Mouse (Mus musculus) yolk sac, embryonic 10.5 days (tissue): Measurements from ENCODE around the gene Kif28.
"Not testable (repeated sequence)": the region's sequence is repeated elsewhere in the genome, so short reads cannot be mapped to it uniquely, and the experiment has no call there.

Experiments used
- DNase-seq: peaks from one replicate; pipeline ENCODE4 v3.0.0-alpha.2; 2017; ENCODE audit warnings: low spot score

Gene Kif28

DNA sequence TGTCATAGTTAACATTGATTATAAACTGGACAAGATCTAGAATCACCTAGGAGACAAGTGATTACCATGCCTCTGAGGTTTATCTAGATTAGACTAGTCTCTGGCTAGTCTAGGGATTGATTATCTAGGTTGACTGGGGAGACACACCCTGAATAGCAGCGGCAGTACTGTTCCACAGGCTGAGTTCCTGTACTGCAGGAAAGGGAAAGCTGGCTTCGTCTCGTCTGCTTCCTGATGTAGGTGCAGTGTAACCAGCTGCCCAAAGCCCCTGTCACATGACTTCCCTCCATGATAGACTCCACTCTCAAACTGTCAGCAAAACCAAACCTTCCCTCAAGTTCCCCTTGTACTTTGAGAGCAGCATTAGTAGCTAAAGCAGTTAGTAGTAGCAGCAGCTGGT, 40.9 kb downstream of the Kif28 start:
- no peak for DNase-seq

- DNase-seq = no peak
Measured at GRCm38 (mm10) chr1:179689479-179689878, 55.6 kb downstream of the Kif28 start.

DNA sequence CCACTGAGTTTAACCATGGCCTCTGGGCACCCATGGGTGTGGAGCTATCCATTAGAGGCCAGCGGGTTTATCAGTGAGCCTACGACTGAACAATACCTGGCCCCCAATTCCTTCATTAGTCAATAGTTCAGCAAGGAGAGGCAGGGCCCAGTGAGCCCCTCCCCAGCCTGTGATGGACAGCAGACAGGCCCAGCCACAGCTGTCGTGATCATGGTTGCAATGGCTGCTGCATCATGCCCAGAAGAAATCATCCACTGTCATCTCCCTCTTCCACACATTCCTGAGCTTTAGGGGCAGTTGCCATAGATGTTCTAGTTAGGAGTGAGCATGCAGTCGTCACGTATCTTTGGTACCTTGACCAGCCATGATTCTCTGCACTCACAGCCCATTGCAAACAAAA, 56.2 kb downstream of the Kif28 start:
- DNase-seq = no peak

DNA sequence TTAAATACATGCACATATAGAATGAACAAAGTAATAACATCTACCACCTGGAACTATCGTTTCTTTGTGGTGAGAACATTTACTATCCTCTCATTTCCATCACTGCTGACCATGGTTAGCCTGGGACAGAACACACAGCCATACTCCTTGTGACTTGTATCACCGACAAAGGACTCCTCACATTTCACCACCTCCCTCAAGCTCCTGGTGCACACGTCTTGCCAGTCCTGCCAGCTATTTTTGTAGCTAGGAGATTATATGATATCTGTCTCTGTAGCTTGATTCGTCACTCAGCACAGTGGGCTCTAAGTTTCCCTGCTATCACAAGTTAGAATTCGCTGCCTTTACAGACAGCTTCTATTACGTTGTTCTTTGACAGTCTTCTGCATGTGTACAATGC, 56.7 kb downstream of the Kif28 start:
- DNase-seq = no peak

DNA sequence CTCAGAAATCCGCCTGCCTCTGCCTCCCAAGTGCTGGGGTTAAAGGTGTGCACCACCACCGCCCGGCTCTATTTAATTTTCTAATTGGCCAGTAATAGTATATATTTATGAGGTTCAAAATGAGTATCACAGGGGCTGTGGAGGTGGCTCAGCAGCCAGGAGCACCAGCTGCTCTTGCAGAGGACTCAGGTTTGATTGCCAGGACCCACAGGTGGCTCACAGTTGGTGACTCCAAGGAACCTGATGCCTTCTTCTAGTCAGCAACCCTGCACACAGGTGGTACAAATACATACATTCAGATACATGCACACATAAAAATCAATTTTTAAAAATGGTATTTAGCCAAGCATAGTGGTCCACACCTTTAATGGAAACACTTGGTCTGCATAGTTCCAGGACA, 57.1 kb downstream of the Kif28 start:
- no peak for DNase-seq

DNA sequence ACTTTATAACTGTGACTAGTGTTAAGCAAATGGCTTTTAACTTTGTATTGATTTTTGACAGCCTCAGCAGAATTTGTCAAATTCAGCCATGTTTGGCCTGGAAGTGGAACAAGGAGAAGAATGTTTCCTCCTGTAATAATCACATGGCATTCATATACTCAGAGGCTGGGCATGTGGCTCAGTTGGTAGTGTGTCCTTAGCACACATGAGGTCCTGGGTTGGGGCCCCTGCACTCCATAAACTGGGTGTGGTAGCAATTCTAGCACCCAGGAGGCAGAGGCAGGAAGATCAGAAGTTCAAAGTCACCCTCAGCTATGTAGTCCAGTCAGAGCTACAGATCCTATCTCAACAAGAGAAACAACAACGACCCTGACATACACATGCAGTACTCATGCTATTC, 57.8 kb downstream of the Kif28 start:
- no peak for DNase-seq

DNA sequence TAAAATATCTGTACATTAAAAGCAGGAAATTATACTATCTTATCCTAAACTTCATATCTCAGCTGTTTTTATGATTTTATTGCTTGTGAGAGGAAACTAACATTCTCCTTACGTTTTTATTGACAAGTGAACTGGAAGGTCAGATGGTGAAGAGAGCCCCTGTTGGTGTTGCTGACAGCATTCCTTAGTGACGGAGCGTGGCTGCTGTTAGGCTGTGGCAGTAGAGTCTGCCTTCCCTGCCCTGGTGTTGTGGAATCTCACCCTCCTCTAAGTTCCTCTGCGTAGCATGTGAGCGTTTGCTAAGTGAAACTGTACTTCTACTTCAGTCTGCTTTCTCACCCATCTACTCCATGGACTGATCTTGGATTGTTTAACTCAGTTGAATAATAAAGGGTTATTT, 58.3 kb downstream of the Kif28 start:
- no peak for DNase-seq

GRCm38 (mm10) chr1:179686348-179686747, 58.7 kb downstream of the Kif28 start:
- DNase-seq = no peak

- not testable (repeated sequence) for DNase-seq
Measured at GRCm38 (mm10) chr1:179682753-179683152, 62.3 kb downstream of the Kif28 start.

DNA sequence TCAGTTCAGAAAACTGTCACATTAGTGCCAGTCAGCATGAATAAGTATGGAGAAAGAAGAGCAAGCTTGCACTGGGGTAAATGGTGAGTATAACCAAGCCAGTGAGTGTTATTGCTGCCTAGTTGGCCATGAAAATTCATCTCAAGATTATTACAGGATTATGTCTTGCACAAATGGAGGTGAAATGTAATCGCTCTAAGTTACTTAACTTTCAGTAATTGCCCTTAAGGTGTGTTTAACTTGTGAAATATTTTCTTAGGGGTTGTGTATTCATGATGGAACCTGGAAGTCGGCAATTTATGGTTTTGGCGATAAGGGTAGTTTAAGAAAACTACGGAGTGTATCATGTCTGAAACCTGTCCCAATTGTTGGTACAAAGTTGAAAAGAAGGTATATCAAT, 65.7 kb downstream of the Kif28 start:
- DNase-seq = no peak

GRCm38 (mm10) chr1:179677031-179677430, 68.0 kb downstream of the Kif28 start:
- DNase-seq = no peak

GRCm38 (mm10) chr1:179674355-179674754, 70.7 kb downstream of the Kif28 start:
- no peak for DNase-seq

- peak; percentile 31 for DNase-seq
Measured at GRCm38 (mm10) chr1:179668836-179669537, 76.1 kb downstream of the Kif28 start.

- peak; percentile 86 for DNase-seq
Measured at GRCm38 (mm10) chr1:179668013-179668805, 76.9 kb downstream of the Kif28 start, which contains the start of gene Sccpdh. Gene Sccpdh, plus strand, starts transcription at chr1:179668210.

- DNase-seq = no peak
Measured at GRCm38 (mm10) chr1:179667450-179667849, 77.6 kb downstream of the Kif28 start.

- no peak for DNase-seq
Measured at GRCm38 (mm10) chr1:179666971-179667370, 78.1 kb downstream of the Kif28 start.

DNA sequence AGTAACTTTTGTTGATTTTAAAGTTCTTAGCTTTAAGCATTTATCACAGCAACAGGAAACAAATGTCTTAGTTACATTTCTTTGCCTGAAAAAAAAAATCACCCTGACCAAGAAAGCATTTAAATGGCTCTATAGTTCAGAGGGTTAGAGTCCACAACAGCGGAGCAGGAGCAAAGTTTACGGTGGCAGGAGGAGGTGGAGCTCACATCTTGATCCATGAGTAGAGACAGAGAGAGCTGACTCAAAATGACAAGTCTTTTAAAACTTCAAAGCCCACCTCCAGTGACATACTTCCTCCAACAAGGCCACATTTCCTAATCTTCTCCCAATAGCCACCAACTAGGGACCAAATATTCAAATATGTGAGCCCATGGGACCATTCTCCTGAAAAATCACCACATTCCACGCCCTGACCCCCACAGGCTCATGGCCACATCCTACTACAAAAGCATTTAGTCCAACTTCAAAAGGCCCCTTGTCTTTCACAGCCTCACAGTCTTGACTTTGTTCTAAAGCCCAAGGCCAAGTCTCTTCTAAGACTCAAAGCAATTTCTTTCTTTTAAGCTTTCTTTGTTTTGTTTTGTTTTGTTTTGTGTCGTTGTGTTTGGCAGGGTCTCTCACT, 80.7 kb downstream of the Kif28 start:
- DNase-seq = peak; percentile 72

DNA sequence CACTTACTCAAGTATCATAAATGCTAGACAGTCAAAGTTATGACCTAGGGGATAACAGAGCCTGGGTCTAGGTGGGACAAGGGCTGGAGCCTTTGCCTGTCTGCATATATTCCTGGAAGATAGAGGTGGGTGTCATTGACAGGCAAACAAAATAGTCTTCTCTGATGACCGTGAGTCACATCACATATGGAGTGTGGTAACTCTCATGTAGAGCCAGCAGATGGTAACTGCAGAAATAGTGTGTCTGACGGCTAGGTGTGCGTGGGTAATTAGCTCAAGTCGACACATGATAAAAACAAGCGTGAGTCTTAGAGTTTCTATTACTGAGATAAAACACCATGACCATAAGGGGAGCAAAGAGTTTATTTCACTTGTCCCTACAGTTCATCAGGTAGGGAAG, 82.0 kb downstream of the Kif28 start:
- no peak for DNase-seq

GRCm38 (mm10) chr1:179651224-179651623, 93.8 kb downstream of the Kif28 start:
- peak; percentile 40 for DNase-seq

GRCm38 (mm10) chr1:179650284-179650683, 94.8 kb downstream of the Kif28 start:
- no peak for DNase-seq

GRCm38 (mm10) chr1:179649324-179649723, 95.7 kb downstream of the Kif28 start:
- no peak for DNase-seq

- not testable (repeated sequence) for DNase-seq
Measured at GRCm38 (mm10) chr1:179648678-179649077, 96.4 kb downstream of the Kif28 start.

DNA sequence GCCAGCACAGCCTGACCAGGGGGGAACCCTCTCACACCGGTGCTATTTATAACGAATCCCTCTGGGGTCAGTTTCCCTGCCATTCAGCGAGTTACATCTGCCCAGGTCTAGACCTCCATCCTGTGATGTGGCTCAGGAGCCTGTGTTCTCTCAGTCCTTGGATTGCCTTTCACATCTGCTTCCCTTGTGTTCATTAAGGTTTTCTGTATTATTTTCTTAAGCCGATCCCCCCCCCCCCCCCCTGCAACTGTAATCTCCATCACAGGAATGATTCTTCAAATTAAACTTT, 99.1 kb downstream of the Kif28 start:
- DNase-seq = no peak
